Mouse (Mus musculus) CH12.LX (cell line): ENCODE data around the gene Tet2. TPM values are rescaled to one million over a fixed set of nuclear protein-coding genes. Genes with fewer than 3 reads are reported as not detected.

Source experiments
- DNase-seq: peaks from one replicate; pipeline ENCODE4 v3.0.0-alpha.2; 2013; ENCODE audit errors: extremely low read depth
- H3K27ac ChIP-seq: 2 replicates; pipeline ENCODE4 v1.5.1; 2012; ENCODE audit warnings: low read depth, mild to moderate bottlenecking, control low read depth, moderate library complexity; ENCODE audit not compliant: insufficient read depth
- H3K27me3 ChIP-seq: replicated peaks from 2 replicates; pipeline ENCODE3; 2012; ENCODE audit warnings: inconsistent platforms
- H3K36me3 ChIP-seq, 2 experiments: replicated peaks in 1 of 2; 2 replicates each; pipeline versions ENCODE3 to v1.6.1; 2012; ENCODE audit warnings: inconsistent platforms in 1 of 2, low read length in 1 of 2, mild to moderate bottlenecking in 1 of 2, mixed read lengths in 1 of 2, moderate library complexity in 1 of 2; ENCODE audit not compliant: control insufficient read depth in 1 of 2, insufficient read depth in 1 of 2
- H3K4me1 ChIP-seq, 2 experiments: 2 replicates each; pipeline ENCODE4 v1.6.1; 2012; ENCODE audit warnings: inconsistent platforms in 1 of 2, moderate library complexity in 1 of 2; ENCODE audit not compliant: insufficient read depth in 2 of 2, control insufficient read depth in 1 of 2
- H3K4me2 ChIP-seq: 2 replicates; pipeline ENCODE4 v1.6.1; 2012; ENCODE audit warnings: low read depth, mild to moderate bottlenecking, control low read depth; ENCODE audit not compliant: poor library complexity, insufficient read depth, severe bottlenecking
- H3K4me3 ChIP-seq, 3 experiments: fragments of 150-350 bp in 1 of 3; sonication (generic) in 1 of 3; replicated peaks in 1 of 3; 2 replicates each; pipeline versions ENCODE3 to v1.5.1; 2011 to 2012; ENCODE audit warnings: low read depth in 2 of 3, low read length in 2 of 3, mild to moderate bottlenecking in 2 of 3, moderate library complexity in 2 of 3, control low read depth in 1 of 3, improper control_type of control experiment in 1 of 3, inconsistent platforms in 1 of 3, mixed read lengths in 1 of 3; ENCODE audit not compliant: poor library complexity in 1 of 3
- H3K79me2 ChIP-seq: replicated peaks from 2 replicates; pipeline ENCODE4 v1.6.1; 2012; ENCODE audit warnings: mild to moderate bottlenecking, moderate library complexity; ENCODE audit not compliant: control insufficient read depth, poor library complexity, insufficient read depth, severe bottlenecking; ENCODE audit errors: extremely low read depth
- H3K9ac ChIP-seq: 2 replicates; pipeline ENCODE4 v1.6.1; 2012; ENCODE audit warnings: low read depth, mild to moderate bottlenecking, control low read depth, moderate library complexity; ENCODE audit not compliant: insufficient read depth
- H3K9me3 ChIP-seq: replicated peaks from 2 replicates; pipeline ENCODE3; 2012; ENCODE audit warnings: low read length, inconsistent platforms, mixed read lengths
- BHLHE40 ChIP-seq: IDR thresholded peaks from 2 replicates; pipeline ENCODE4 v1.6.1; 2011; ENCODE audit warnings: mild to moderate bottlenecking, low read depth, low read length, improper control_type of control experiment
- CHD1 ChIP-seq: IDR thresholded peaks from 2 replicates; pipeline ENCODE4 v1.6.1; 2012; ENCODE audit warnings: low read depth, low read length, improper control_type of control experiment, inconsistent platforms
- CHD2 ChIP-seq: IDR thresholded peaks from 2 replicates; pipeline ENCODE4 v1.6.1; 2011; ENCODE audit warnings: low read length, improper control_type of control experiment
- ELF1 ChIP-seq: IDR thresholded peaks from 2 replicates; pipeline ENCODE4 v1.6.1; 2014; ENCODE audit warnings: low read depth, mild to moderate bottlenecking, inconsistent platforms, low read length, improper control_type of control experiment
- EP300 ChIP-seq: IDR thresholded peaks from 2 replicates; pipeline ENCODE4 v1.6.1; 2011; ENCODE audit warnings: low read length, improper control_type of control experiment
- ETS1 ChIP-seq: conservative IDR thresholded peaks from 2 replicates; pipeline ENCODE4 v1.6.1; 2012; ENCODE audit warnings: low read depth, mild to moderate bottlenecking, inconsistent platforms, low read length, improper control_type of control experiment, moderate library complexity
- IRF4 ChIP-seq: IDR thresholded peaks from 2 replicates; pipeline ENCODE4 v1.6.1; 2014; ENCODE audit warnings: low read depth, mild to moderate bottlenecking, inconsistent platforms, low read length, improper control_type of control experiment
- JUN ChIP-seq: IDR thresholded peaks from 2 replicates; pipeline ENCODE4 v1.6.1; 2011; ENCODE audit warnings: low read depth, mild to moderate bottlenecking, low read length, improper control_type of control experiment, moderate library complexity; ENCODE audit not compliant: insufficient read depth
- JUND ChIP-seq: conservative IDR thresholded peaks from 2 replicates; pipeline ENCODE4 v1.6.1; 2011; ENCODE audit warnings: low read depth, low read length, improper control_type of control experiment
- KAT2A ChIP-seq: IDR thresholded peaks from 2 replicates; pipeline ENCODE4 v1.6.1; 2012; ENCODE audit warnings: low read length, improper control_type of control experiment, inconsistent platforms; ENCODE audit not compliant: insufficient replicate concordance
- MAFK ChIP-seq: IDR thresholded peaks from 2 replicates; pipeline ENCODE4 v1.6.1; 2011; ENCODE audit warnings: low read length, improper control_type of control experiment; ENCODE audit not compliant: insufficient replicate concordance
- MAX ChIP-seq: IDR thresholded peaks from 2 replicates; pipeline ENCODE4 v1.6.1; 2011; ENCODE audit warnings: low read length, improper control_type of control experiment
- MEF2A ChIP-seq: IDR thresholded peaks from 2 replicates; pipeline ENCODE4 v1.6.1; 2014; ENCODE audit warnings: low read depth, mild to moderate bottlenecking, inconsistent platforms, low read length, improper control_type of control experiment, borderline replicate concordance
- MYC ChIP-seq: IDR thresholded peaks from 2 replicates; pipeline ENCODE4 v1.6.1; 2011; ENCODE audit warnings: low read depth, mild to moderate bottlenecking, improper control_type of control experiment, low read length
- NRF1 ChIP-seq: IDR thresholded peaks from 2 replicates; pipeline ENCODE4 v1.6.1; 2014; ENCODE audit warnings: low read depth, mild to moderate bottlenecking, inconsistent platforms, low read length, improper control_type of control experiment, moderate library complexity
- PAX5 ChIP-seq: IDR thresholded peaks from 2 replicates; pipeline ENCODE4 v1.6.1; 2012; ENCODE audit warnings: low read length, inconsistent platforms, mixed read lengths
- POLR2A ChIP-seq: IDR thresholded peaks from 2 replicates; pipeline ENCODE4 v1.6.1; 2011; ENCODE audit warnings: low read depth, mild to moderate bottlenecking, improper control_type of control experiment, low read length
- POLR2AphosphoS2 ChIP-seq: IDR thresholded peaks from 2 replicates; pipeline ENCODE4 v1.6.1; 2011; ENCODE audit warnings: low read depth, low read length, improper control_type of control experiment
- RCOR1 ChIP-seq: conservative IDR thresholded peaks from 2 replicates; pipeline ENCODE4 v1.6.1; 2012; ENCODE audit warnings: low read depth, mild to moderate bottlenecking, inconsistent platforms, low read length, improper control_type of control experiment
- SIN3A ChIP-seq: IDR thresholded peaks from 2 replicates; pipeline ENCODE4 v1.6.1; 2012; ENCODE audit warnings: low read length, improper control_type of control experiment, inconsistent platforms
- SMC3 ChIP-seq: IDR thresholded peaks from 2 replicates; pipeline ENCODE4 v1.6.1; 2011; ENCODE audit warnings: low read depth, low read length, improper control_type of control experiment
- TCF12 ChIP-seq: IDR thresholded peaks from 2 replicates; pipeline ENCODE4 v1.6.1; 2014; ENCODE audit warnings: low read depth, mild to moderate bottlenecking, inconsistent platforms, low read length, improper control_type of control experiment
- UBTF ChIP-seq: IDR thresholded peaks from 2 replicates; pipeline ENCODE4 v1.6.1; 2012; ENCODE audit warnings: low read depth, mild to moderate bottlenecking, inconsistent platforms, low read length, improper control_type of control experiment, moderate library complexity
- USF1 ChIP-seq: IDR thresholded peaks from 2 replicates; pipeline ENCODE4 v1.6.1; 2014; ENCODE audit warnings: low read depth, mild to moderate bottlenecking, inconsistent platforms, low read length, improper control_type of control experiment
- ZC3H11A ChIP-seq: IDR thresholded peaks from 2 replicates; pipeline ENCODE4 v1.6.1; 2012; ENCODE audit warnings: low read depth, mild to moderate bottlenecking, inconsistent platforms, low read length, improper control_type of control experiment
- ZKSCAN1 ChIP-seq: IDR thresholded peaks from 2 replicates; pipeline ENCODE4 v1.6.1; 2012; ENCODE audit warnings: low read depth, inconsistent platforms, low read length, improper control_type of control experiment, borderline replicate concordance
- ZNF384 ChIP-seq: IDR thresholded peaks from 2 replicates; pipeline ENCODE4 v1.6.1; 2012; ENCODE audit warnings: low read depth, low read length, improper control_type of control experiment, inconsistent platforms
- dilution Hi-C: fragments of 300-500 bp; cut with MboI; formaldehyde crosslinking; loops from 2 replicates; pipeline ENCODE4 v1.14.3; 2020; ENCODE audit warnings: low sequenced_read_pairs; ENCODE audit not compliant: extremely low pct_unique_long_range_greater_than_20kb, extremely low pct_ligation_motif_present
- in situ Hi-C: fragments of 300-500 bp; cut with MboI; formaldehyde crosslinking; loops from 3 replicates; pipeline ENCODE4 v1.14.3; 2019; ENCODE audit warnings: low sequenced_read_pairs, low pct_ligation_motif_present, low pct_unique_long_range_greater_than_20kb, mixed read lengths
- polyA plus RNA-seq: library from polyadenylated mRNA; unstranded; fragments of >175 nt; gene quantifications from 2 replicates; pipeline ENCODE4 v1.2.1, GENCODE M21; 2012; ENCODE audit warnings: low read depth; ENCODE audit not compliant: insufficient read length
- total RNA-seq, 2 experiments: library from RNA; depleted of rRNA; stranded (reverse); fragments of 300-350 nt in 1 of 2; fragments of >200 nt in 1 of 2; gene quantifications; 2 replicates each; pipeline ENCODE4 v1.2.3; 2012 to 2014

Gene Tet2
- total and polyA plus RNA-seq, 3 experiments, result 38.5 to 78.5 (median 51.3) TPM

DNA sequence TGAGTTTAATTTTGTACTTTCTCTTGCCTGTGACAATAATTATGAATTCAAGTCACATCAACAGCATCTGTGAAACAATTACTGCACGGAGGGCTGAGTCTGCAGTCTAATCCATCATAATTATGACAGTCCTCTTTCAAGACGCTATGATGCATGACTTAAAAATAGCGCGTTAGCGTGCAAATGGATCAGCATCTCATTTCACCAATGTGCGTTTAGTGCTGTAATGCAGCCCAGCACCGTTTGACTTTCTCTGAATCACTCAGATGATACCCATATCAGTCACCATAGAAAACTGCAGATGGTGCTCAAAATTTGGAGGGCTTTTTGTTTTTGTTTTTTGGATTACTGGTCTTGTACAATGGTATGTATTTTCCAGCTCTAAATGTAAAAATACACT, 48.0 kb downstream of the Tet2 start:
- TF ChIP-seq ZC3H11A, result no peak
- peak; percentile 67; the same call in 1 of the 2 replicates for TF ChIP-seq CHD2
- TF ChIP-seq MEF2A, result peak; percentile 98
- TF ChIP-seq UBTF, result 0 out of 2 replicates have a peak, but pooled peaks have one; percentile 54
- TF ChIP-seq TCF12, result peak; percentile 94
- TF ChIP-seq POLR2A, result peak; percentile 36; the same call in 1 of the 2 replicates
- TF ChIP-seq MYC, result 0 out of 2 replicates have a peak, but pooled peaks have one; percentile 74
- peak; percentile 13; the same call in 1 of the 2 replicates for TF ChIP-seq ZNF384
- no peak for TF ChIP-seq USF1
- TF ChIP-seq MAFK, result peak; percentile 86
- TF ChIP-seq ZKSCAN1, result no peak
- peak; percentile 98 for TF ChIP-seq JUND
- peak; percentile 56; the same call in 1 of the 2 replicates for TF ChIP-seq MAX
- TF ChIP-seq ELF1, result no peak
- peak; percentile 97 for TF ChIP-seq IRF4
- no peak for TF ChIP-seq CHD1
- TF ChIP-seq SMC3, result 0 out of 2 replicates have a peak, but pooled peaks have one; percentile 5
- peak; percentile 96 for TF ChIP-seq JUN
- TF ChIP-seq ETS1, result peak; percentile 90
- peak; percentile 98 for TF ChIP-seq EP300
- no peak for TF ChIP-seq POLR2AphosphoS2
- peak; percentile 85 for TF ChIP-seq BHLHE40
- TF ChIP-seq KAT2A, result no peak
- TF ChIP-seq SIN3A, result 0 out of 2 replicates have a peak, but pooled peaks have one; percentile 70
- no peak for TF ChIP-seq PAX5
- TF ChIP-seq NRF1, result no peak
- TF ChIP-seq RCOR1, result peak; percentile 94
- Histone ChIP-seq H3K27me3 (no peaks in the 10 kb centered on the region), H3K9me3 (peaks cover 2% of the 10 kb centered on the region), H3K4me1 (peaks cover 8 to 21% of the 10 kb centered on the region in 2 experiments; a peak in 3 of 4 replicates), H3K36me3 (peaks cover 13 to 44% of the 10 kb centered on the region in 2 experiments), H3K9ac (no peak overlapping the region), H3K79me2 (peaks cover 66% of the 10 kb centered on the region), H3K27ac (no peak overlapping the region; the same call in 1 of the 2 replicates), H3K4me3 (no peak overlapping the region), H3K4me2 (peak overlapping the region; percentile 16; the same call in 1 of the 2 replicates)
- in situ Hi-C loops, result no loop called here
- peak; percentile 81 for DNase-seq
- dilution Hi-C loops, result no loop called here
